Mouse (Mus musculus): Measurements from ENCODE around the gene Hspb2.

- no peak for TF ChIP-seq CTCF (IDR thresholded peaks at IDR 0.05; ENCODE audit: borderline replicate concordance, control insufficient read depth, extremely low read depth, insufficient read depth, low read length, poor library complexity)
- TF ChIP-seq POLR2A (IDR thresholded peaks at IDR 0.05; ENCODE audit: control insufficient read depth, extremely low read depth, insufficient read depth, low read length, poor library complexity) = no peak
Measured at GRCm38 (mm10) chr9:50723406-50723805, 28.7 kb downstream of the Hspb2 start.
